Mouse (Mus musculus) testis, adult 2 months (tissue): ENCODE data around the gene Zfyve28. TPM values are rescaled to one million over a fixed set of nuclear protein-coding genes. Genes with fewer than 3 reads are reported as not detected.

ENCODE experiments used
- H3K27ac ChIP-seq: fragments of 200-500 bp; 2 replicates; pipeline ENCODE4 v1.5.1; 2012; ENCODE audit warnings: low read depth, low read length; ENCODE audit not compliant: control insufficient read depth, insufficient read depth
- H3K27me3 ChIP-seq: fragments of 200-500 bp; 2 replicates; pipeline ENCODE4 v1.6.1; 2012; ENCODE audit warnings: mild to moderate bottlenecking, low read length, moderate library complexity; ENCODE audit not compliant: control insufficient read depth, insufficient read depth
- H3K36me3 ChIP-seq: fragments of 200-500 bp; 2 replicates; pipeline ENCODE4 v1.6.1; 2012; ENCODE audit warnings: mild to moderate bottlenecking, low read length; ENCODE audit not compliant: control insufficient read depth, insufficient read depth
- H3K4me1 ChIP-seq: fragments of 200-500 bp; 2 replicates; pipeline ENCODE4 v1.6.1; 2012; ENCODE audit warnings: low read length; ENCODE audit not compliant: control insufficient read depth, insufficient read depth
- H3K4me3 ChIP-seq: fragments of 200-500 bp; 2 replicates; pipeline ENCODE4 v1.5.1; 2012; ENCODE audit warnings: low read depth, mild to moderate bottlenecking, low read length, moderate library complexity, mixed read lengths; ENCODE audit not compliant: control insufficient read depth
- CTCF ChIP-seq: fragments of 200-500 bp; IDR thresholded peaks from 2 replicates; pipeline ENCODE4 v1.5.1; 2012; ENCODE audit warnings: low read depth, mild to moderate bottlenecking, inconsistent platforms, low read length, moderate library complexity; ENCODE audit not compliant: control insufficient read depth, insufficient read depth, insufficient replicate concordance
- POLR2A ChIP-seq: fragments of 200-500 bp; IDR thresholded peaks from 2 replicates; pipeline ENCODE4 v1.6.1; 2012; ENCODE audit warnings: low read depth, mild to moderate bottlenecking, inconsistent platforms, low read length, moderate library complexity; ENCODE audit not compliant: control insufficient read depth
- polyA plus RNA-seq: library from polyadenylated mRNA; depleted of rRNA; stranded (reverse); fragments of >200 nt; gene quantifications from 2 replicates; pipeline ENCODE4 v1.2.3, GENCODE M21; 2012

The Zfyve28 gene
- polyA plus RNA-seq, 1 experiment = 2.5 TPM

GRCm38 (mm10) chr5:34278058-34278457 lies 10.2 kb downstream of the Zfyve28 start:
- Histone ChIP-seq H3K27me3 (no peaks in the 10 kb centered on the region), H3K36me3 (no peaks in the 10 kb centered on the region), H3K4me3 (peak overlapping the region; percentile 73), H3K27ac (no peak overlapping the region), H3K4me1 (no peaks in the 10 kb centered on the region)
- TF ChIP-seq POLR2A = no peak
- no peak for TF ChIP-seq CTCF

- Histone ChIP-seq H3K4me1 (no peaks in the 10 kb centered on the region), H3K36me3 (no peaks in the 10 kb centered on the region), H3K4me3 (peak overlapping the region; percentile 17), H3K27ac (no peak overlapping the region), H3K27me3 (no peaks in the 10 kb centered on the region)
- TF ChIP-seq POLR2A (no peak), CTCF (no peak)
Measured at GRCm38 (mm10) chr5:34276746-34277145, 11.5 kb downstream of the Zfyve28 start.

DNA sequence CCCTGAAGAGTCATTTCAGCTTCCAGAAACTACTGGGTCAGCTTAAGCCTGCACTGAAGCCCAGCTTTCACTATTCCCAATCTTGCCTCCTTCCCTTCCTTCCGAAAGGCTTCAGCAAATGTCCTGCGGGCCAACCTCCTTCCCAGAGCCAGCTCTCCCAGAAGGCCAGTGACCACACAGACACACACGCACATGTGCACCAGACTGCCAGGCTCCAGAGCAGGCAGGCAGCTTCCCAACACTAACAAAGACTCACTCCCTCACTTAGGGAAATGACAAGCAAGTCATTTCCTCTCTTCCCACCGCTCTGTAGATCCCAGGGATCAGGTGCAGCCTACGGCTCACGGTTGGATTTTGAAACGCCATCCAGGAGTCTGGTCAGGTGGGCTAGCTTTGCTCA lies 12.1 kb downstream of the Zfyve28 start:
- H3K4me1 ChIP-seq = no peaks in the 10 kb centered on the region
- no peak overlapping the region for H3K27ac ChIP-seq
- no peaks in the 10 kb centered on the region for H3K27me3 ChIP-seq
- TF ChIP-seq CTCF (no peak), POLR2A (no peak)
- H3K36me3 ChIP-seq = no peaks in the 10 kb centered on the region
- peak overlapping the region; percentile 17 for H3K4me3 ChIP-seq

DNA sequence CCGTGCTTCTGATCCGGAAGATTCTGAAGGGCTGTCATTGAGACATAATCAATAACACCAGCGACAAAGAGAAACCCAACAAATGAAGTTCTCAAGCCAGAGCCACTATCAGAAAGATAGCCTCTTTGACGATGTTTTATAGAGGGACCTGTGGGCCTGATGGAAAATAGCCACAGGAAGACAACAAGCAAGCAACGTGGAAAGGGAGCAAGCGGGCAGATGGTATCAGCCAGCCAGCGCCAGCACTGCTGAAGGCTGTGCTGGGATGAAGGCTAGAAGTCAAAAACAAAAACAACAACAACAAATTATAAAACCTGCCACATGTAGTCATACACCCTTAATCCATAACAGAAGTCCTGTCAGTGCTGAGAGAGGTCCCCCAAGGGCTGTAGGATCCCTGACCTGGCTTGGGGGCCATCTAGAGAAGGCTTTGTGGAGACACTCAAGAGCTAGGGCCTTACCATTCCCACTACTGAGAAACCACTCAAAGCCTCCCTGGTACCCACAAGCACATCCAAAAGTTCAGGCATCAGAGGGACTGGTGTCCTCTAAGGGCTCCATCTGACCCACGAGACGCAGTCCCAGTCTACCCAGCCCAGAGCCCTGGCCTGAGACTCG lies 13.5 kb downstream of the Zfyve28 start:
- no peaks in the 10 kb centered on the region for H3K27me3 ChIP-seq
- TF ChIP-seq CTCF (no peak), POLR2A (no peak)
- H3K27ac ChIP-seq = no peak overlapping the region
- no peaks in the 10 kb centered on the region for H3K36me3 ChIP-seq
- no peak overlapping the region for H3K4me3 ChIP-seq
- H3K4me1 ChIP-seq = no peaks in the 10 kb centered on the region

- Histone ChIP-seq H3K36me3 (no peaks in the 10 kb centered on the region), H3K27ac (no peak overlapping the region), H3K4me3 (no peak overlapping the region), H3K27me3 (no peaks in the 10 kb centered on the region), H3K4me1 (no peaks in the 10 kb centered on the region)
- TF ChIP-seq CTCF = no peak
Measured at GRCm38 (mm10) chr5:34274268-34274667, 14.0 kb downstream of the Zfyve28 start.

DNA sequence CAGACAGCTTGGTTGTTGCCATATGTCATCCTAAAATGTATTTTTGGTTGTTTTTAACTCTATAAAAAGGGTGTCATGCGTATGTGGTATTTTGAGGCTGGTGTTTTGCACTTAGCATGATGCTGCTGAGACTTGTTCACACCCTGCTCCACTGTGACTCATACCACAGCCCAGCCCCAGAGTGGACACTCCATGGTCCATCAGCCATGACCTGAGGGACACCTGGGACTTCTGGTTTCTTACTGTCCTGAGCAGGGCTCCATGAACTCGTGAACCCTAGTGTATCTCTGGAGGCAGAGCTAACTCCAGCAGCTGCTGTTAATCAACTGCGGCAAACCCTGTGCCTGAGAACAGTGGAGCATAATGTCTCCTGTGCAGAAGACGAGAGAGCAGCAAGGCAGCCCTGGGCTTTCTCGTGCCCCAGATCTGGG lies 15.0 kb downstream of the Zfyve28 start:
- Histone ChIP-seq H3K27ac (no peak overlapping the region), H3K27me3 (no peaks in the 10 kb centered on the region)
- TF ChIP-seq POLR2A = no peak

GRCm38 (mm10) chr5:34271743-34272142 lies 16.5 kb downstream of the Zfyve28 start:
- Histone ChIP-seq H3K36me3 (no peaks in the 10 kb centered on the region), H3K27me3 (no peaks in the 10 kb centered on the region), H3K27ac (no peak overlapping the region), H3K4me1 (no peaks in the 10 kb centered on the region), H3K4me3 (no peak overlapping the region)
- TF ChIP-seq CTCF (peak; percentile 68; the same call in 1 of the 2 replicates), POLR2A (no peak)

More for the DNA sequence above, 15.0 kb downstream of the Zfyve28 start:
- Histone ChIP-seq H3K36me3 (no peaks in the 10 kb centered on the region), H3K4me3 (no peak overlapping the region), H3K4me1 (no peaks in the 10 kb centered on the region)
